Mouse (Mus musculus): Measurements from ENCODE around the gene Ccdc88a.

Ccdc88a gene

GRCm38 (mm10) chr11:29548504-29549424 is 175.3 kb downstream of the Ccdc88a start:
- DNase-seq (ENCODE audit: low spot score) = no peak

DNA sequence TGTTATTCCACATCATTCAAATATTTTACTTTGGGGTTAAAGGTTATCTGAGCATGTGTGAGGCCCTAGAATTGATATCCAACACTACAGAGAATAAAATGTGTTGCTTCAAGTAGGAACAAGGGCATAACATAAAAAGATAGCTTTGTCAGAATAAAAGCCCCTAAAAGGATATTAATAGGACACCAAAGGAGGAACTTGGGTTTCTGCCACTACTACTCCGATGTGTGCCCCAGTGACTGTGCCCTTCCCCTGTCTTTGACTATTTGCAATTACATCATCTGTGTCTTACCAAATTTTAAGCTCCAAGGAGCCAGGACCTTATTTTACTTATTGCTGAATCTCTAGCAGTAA is 175.9 kb downstream of the Ccdc88a start:
- no peak for DNase-seq (ENCODE audit: low spot score)
